Mouse (Mus musculus) left cerebral cortex, adult 2 months (tissue): ENCODE measurements at regions not wholly inside any gene's neighbourhood (a gene's known extent, or its start where the extent isn't known, plus 50 kb on each side); places are given as distances from the start of the nearest gene placed in this dataset.
"Not testable (repeated sequence)": the region's sequence is repeated elsewhere in the genome, so short reads cannot be mapped to it uniquely, and the experiment has no call there.

Experiments
- DNase-seq, 2 experiments: peaks; one replicate each; pipeline ENCODE4 v3.0.0; 2021 to 2022; ENCODE audit warnings: low spot score in 2 of 2, mixed read lengths in 1 of 2; ENCODE audit errors: extremely low spot score in 1 of 2
- H3K27ac ChIP-seq: fragments of 200-600 bp; 2 replicates; pipeline ENCODE4 v1.8.1; 2022
- H3K4me3 ChIP-seq: fragments of 200-600 bp; 2 replicates; pipeline ENCODE4 v1.8.1; 2022
- CTCF ChIP-seq: fragments of 200-600 bp; IDR thresholded peaks from 2 replicates; pipeline ENCODE4 v1.8.1; 2022; ENCODE audit warnings: antibody characterized with exemption, mild to moderate bottlenecking, moderate library complexity
- intact Hi-C: fragments of 180-260 bp; cut with DNase I; formaldehyde crosslinking; loops from one replicate; pipeline ENCODE4 v1.15.1; 2025

GRCm38 (mm10) chr5:82034776-82035175 is 1014.8 kb downstream of the Adgrl3 start:
- H3K4me3 ChIP-seq, result no peak overlapping the region
- H3K27ac ChIP-seq, result no peak overlapping the region
- no peak for DNase-seq
- intact Hi-C loops, result no loop called here
- TF ChIP-seq CTCF, result no peak

- DNase-seq, result no peak
- no peak overlapping the region for H3K27ac ChIP-seq
- intact Hi-C loops, result no loop called here
- H3K4me3 ChIP-seq, result no peak overlapping the region
- no peak for TF ChIP-seq CTCF
Measured at GRCm38 (mm10) chr5:82046106-82046505, 1026.2 kb downstream of the Adgrl3 start.

- Histone ChIP-seq H3K27ac (no peak overlapping the region), H3K4me3 (no peak overlapping the region)
- TF ChIP-seq CTCF, result no peak
- intact Hi-C loops, result no loop called here
- no peak for DNase-seq
Measured at GRCm38 (mm10) chr5:82059108-82059838, 1039.3 kb downstream of the Adgrl3 start.

GRCm38 (mm10) chr5:82060679-82061078 is 1040.7 kb downstream of the Adgrl3 start:
- no peak for DNase-seq
- H3K27ac ChIP-seq, result no peak overlapping the region
- intact Hi-C loops, result no loop called here
- peak; percentile 60 for TF ChIP-seq CTCF
- no peak overlapping the region for H3K4me3 ChIP-seq

- H3K4me3 ChIP-seq, intact Hi-C loops, DNase-seq, H3K27ac ChIP-seq: not testable (repeated sequence)
Measured at GRCm38 (mm10) chr5:82069221-82069620, 1049.3 kb downstream of the Adgrl3 start.

GRCm38 (mm10) chr5:82089401-82089800 is 1069.5 kb downstream of the Adgrl3 start:
- Histone ChIP-seq H3K27ac (no peak overlapping the region), H3K4me3 (no peak overlapping the region)
- no peak for TF ChIP-seq CTCF
- intact Hi-C loops, result no loop called here
- no peak for DNase-seq

GRCm38 (mm10) chr5:82103056-82103807 is 1083.3 kb downstream of the Adgrl3 start:
- TF ChIP-seq CTCF, result no peak
- no peak overlapping the region for H3K4me3 ChIP-seq
- intact Hi-C loops, result no loop called here
- no peak overlapping the region for H3K27ac ChIP-seq
- no peak for DNase-seq

- no peak for DNase-seq
- intact Hi-C loops, result no loop called here
- H3K27ac ChIP-seq, result no peak overlapping the region
- H3K4me3 ChIP-seq, result no peak overlapping the region
- no peak for TF ChIP-seq CTCF
Measured at GRCm38 (mm10) chr5:82103857-82104256, 1083.9 kb downstream of the Adgrl3 start.

- H3K4me3 ChIP-seq, result no peak overlapping the region
- DNase-seq, result no peak
- intact Hi-C loops, result no loop called here
- TF ChIP-seq CTCF, result no peak
- no peak overlapping the region for H3K27ac ChIP-seq
Measured at GRCm38 (mm10) chr5:82125921-82126459, 1106.1 kb downstream of the Adgrl3 start.

GRCm38 (mm10) chr5:82142063-82142462 is 1122.1 kb downstream of the Adgrl3 start:
- H3K4me3 ChIP-seq, result no peak overlapping the region
- DNase-seq, result no peak
- H3K27ac ChIP-seq, result no peak overlapping the region
- intact Hi-C loops, result no loop called here
- no peak for TF ChIP-seq CTCF
